Mouse (Mus musculus) small intestine, adult 2 months (tissue): ENCODE measurements around the gene Efcab9.

Experiments
- CTCF ChIP-seq: fragments of 200-500 bp; IDR thresholded peaks from 2 replicates; pipeline ENCODE4 v1.5.1; 2012; ENCODE audit warnings: low read depth, mild to moderate bottlenecking, control low read depth, inconsistent platforms, low read length, moderate library complexity, mixed read lengths; ENCODE audit not compliant: insufficient replicate concordance, insufficient read length; ENCODE audit errors: extremely low read depth
- POLR2A ChIP-seq: fragments of 200-500 bp; IDR thresholded peaks from 2 replicates; pipeline ENCODE4 v1.6.1; 2012; ENCODE audit warnings: low read depth, mild to moderate bottlenecking, control low read depth, inconsistent platforms, low read length, moderate library complexity

DNA sequence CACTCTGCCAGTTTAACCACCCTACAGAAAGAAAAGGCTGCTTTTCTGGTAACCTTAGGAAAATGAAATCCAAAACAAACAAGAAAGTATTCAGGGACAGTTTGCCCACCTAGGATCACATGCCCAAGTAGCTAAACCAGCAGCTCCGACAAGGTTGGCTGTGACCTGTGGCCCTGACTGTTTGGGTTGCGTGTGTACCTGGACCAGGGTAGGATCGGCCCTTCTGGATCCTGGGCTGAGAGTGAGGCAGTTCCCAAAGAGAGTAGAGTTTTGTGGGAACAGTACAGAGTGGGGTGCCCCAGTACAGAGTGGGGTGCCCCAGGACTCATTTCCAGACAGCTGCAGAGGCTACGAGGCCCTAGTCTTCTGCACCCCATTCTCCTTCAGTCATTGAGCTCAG is 19.2 kb upstream of the Efcab9 start:
- no peak for TF ChIP-seq CTCF
- TF ChIP-seq POLR2A = no peak
